Mouse (Mus musculus) thymus, adult 2 months (tissue): Measurements from ENCODE around the gene Tomm70a.

Source experiments
- CTCF ChIP-seq: fragments of 200-500 bp; IDR thresholded peaks from 2 replicates; pipeline ENCODE4 v1.5.1; 2012; ENCODE audit warnings: mild to moderate bottlenecking, control low read depth, low read length, moderate library complexity, borderline replicate concordance; ENCODE audit not compliant: control insufficient read depth, poor library complexity, insufficient read depth; ENCODE audit errors: extremely low read depth
- POLR2A ChIP-seq: fragments of 200-500 bp; IDR thresholded peaks from 2 replicates; pipeline ENCODE4 v1.6.1; 2012; ENCODE audit warnings: mild to moderate bottlenecking, low read length, control low read depth, moderate library complexity; ENCODE audit not compliant: control insufficient read depth, poor library complexity, insufficient read depth; ENCODE audit errors: extremely low read depth

DNA sequence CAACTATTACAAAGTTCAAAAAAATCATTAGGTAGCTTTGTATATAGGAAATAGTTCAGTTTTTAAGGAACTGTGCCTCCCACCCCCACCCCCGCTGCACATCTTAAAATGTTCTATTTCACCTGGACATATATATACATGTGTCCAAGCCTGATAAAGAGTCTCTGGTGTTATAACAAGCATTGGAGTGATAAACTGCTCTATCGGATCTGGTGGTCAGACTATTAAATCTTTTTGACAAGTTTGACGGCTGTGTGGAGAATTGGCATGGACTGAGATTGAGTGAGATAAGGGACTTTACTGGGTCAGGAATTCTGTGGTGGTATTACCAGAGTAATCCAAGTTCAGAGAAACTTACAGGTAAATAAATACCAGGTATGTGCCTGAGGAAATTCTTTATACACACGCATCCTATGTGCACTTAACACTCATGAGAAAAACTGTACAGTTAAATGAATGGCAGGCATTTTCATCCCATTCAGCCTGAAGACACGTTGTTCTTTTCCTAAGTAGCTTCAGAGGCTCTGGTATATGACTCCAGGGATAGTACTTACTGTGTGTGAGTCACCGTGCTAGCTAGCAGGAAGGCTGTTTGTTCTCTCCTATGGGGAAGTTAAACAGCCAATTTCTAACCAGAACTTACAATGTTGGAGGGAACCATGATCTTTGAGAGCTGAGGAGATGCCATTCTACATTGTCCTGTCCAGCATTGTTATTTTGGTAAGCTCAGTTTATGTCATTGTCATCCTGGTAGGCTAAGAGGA, 1.4 kb downstream of the Tomm70a start:
- TF ChIP-seq CTCF (no peak), POLR2A (no peak)
